Mouse (Mus musculus): ENCODE results near the gene Srsf3. TPM values are rescaled to one million over a fixed set of nuclear protein-coding genes. Genes with fewer than 3 reads are reported as not detected.
A peak's percentile ranks its signal among the peaks of the same experiment; 100 is the strongest.

Gene Srsf3
- total and polyA plus RNA-seq, 3 experiments, result 171 to 687 (median 380) TPM

GRCm38 (mm10) chr17:29044925-29045319 lies 12.5 kb downstream of the Srsf3 start:
- Histone ChIP-seq H3K4me3 (replicated peaks in 1 of 3; ENCODE audit: low read depth in 2 of 3, low read length in 2 of 3, poor library complexity in 1 of 3) (no peak overlapping the region), H3K4me2 (ENCODE audit: insufficient read depth, low read depth, poor library complexity, severe bottlenecking) (no peak overlapping the region), H3K27me3 (replicated peaks) (no peaks in the 10 kb centered on the region), H3K36me3 (replicated peaks in 1 of 2; ENCODE audit: control insufficient read depth in 1 of 2, insufficient read depth in 1 of 2, low read length in 1 of 2) (peaks cover 65 to 79% of the 10 kb centered on the region in 2 experiments), H3K9ac (ENCODE audit: insufficient read depth, low read depth) (no peak overlapping the region), H3K79me2 (replicated peaks; ENCODE audit: control insufficient read depth, extremely low read depth, insufficient read depth, poor library complexity, severe bottlenecking) (peaks cover 21% of the 10 kb centered on the region), H3K9me3 (replicated peaks; ENCODE audit: low read length) (no peaks in the 10 kb centered on the region), H3K27ac (ENCODE audit: insufficient read depth, low read depth) (no peak overlapping the region), H3K4me1 (ENCODE audit: control insufficient read depth in 1 of 2, insufficient read depth in 2 of 2) (peaks cover 0 to 9% of the 10 kb centered on the region in 2 experiments; a peak in 3 of 4 replicates)
- no peak for DNase-seq (ENCODE audit: extremely low read depth)
- dilution Hi-C loops (cut with MboI; ENCODE audit: extremely low pct_ligation_motif_present, extremely low pct_unique_long_range_greater_than_20kb, low sequenced_read_pairs), result no loop called here
- TF ChIP-seq CTCF (conservative IDR thresholded peaks at IDR 0.05 in 1 of 2, IDR thresholded peaks at IDR 0.05 in 1 of 2; ENCODE audit: low read depth in 2 of 2, low read length in 2 of 2) (peak; percentile 76 to 92), RAD21 (IDR thresholded peaks at IDR 0.05; ENCODE audit: low read depth, low read length) (peak; percentile 71; the same call in 1 of the 2 replicates), E2F4 (IDR thresholded peaks at IDR 0.05; ENCODE audit: insufficient replicate concordance, low read depth, low read length) (no peak), POLR2AphosphoS2 (IDR thresholded peaks at IDR 0.05; ENCODE audit: low read depth, low read length) (peak; percentile 90; the same call in 1 of the 2 replicates), SIN3A (IDR thresholded peaks at IDR 0.05; ENCODE audit: low read length) (no peak), JUND (conservative IDR thresholded peaks at IDR 0.05; ENCODE audit: low read depth, low read length) (no peak), HCFC1 (IDR thresholded peaks at IDR 0.05; ENCODE audit: low read depth, low read length) (no peak), NELFE (IDR thresholded peaks at IDR 0.05; ENCODE audit: low read depth, low read length) (no peak), SMC3 (IDR thresholded peaks at IDR 0.05; ENCODE audit: low read depth, low read length) (peak; percentile 67), ZMIZ1 (IDR thresholded peaks at IDR 0.05; ENCODE audit: low read depth, low read length) (peak; percentile 22; the same call in 1 of the 2 replicates)
- in situ Hi-C loops (cut with MboI; ENCODE audit: low pct_ligation_motif_present, low pct_unique_long_range_greater_than_20kb, low sequenced_read_pairs), result loop anchor here (5.0 kb wide), 3 partner anchors 47 to 202 kb away; partner anchors contain the start of gene Cdkn1a

GRCm38 (mm10) chr17:29045741-29046530 lies 13.5 kb downstream of the Srsf3 start:
- DNase-seq (ENCODE audit: extremely low read depth), result no peak
- Histone ChIP-seq H3K4me1 (ENCODE audit: control insufficient read depth in 1 of 2, insufficient read depth in 2 of 2) (peaks cover 0 to 9% of the 10 kb centered on the region in 2 experiments; a peak in 2 of 4 replicates), H3K79me2 (replicated peaks; ENCODE audit: control insufficient read depth, extremely low read depth, insufficient read depth, poor library complexity, severe bottlenecking) (peaks cover 12% of the 10 kb centered on the region; the same call in 1 of the 2 replicates), H3K4me3 (replicated peaks in 1 of 3; ENCODE audit: low read depth in 2 of 3, low read length in 2 of 3, poor library complexity in 1 of 3) (no peak overlapping the region), H3K27ac (ENCODE audit: insufficient read depth, low read depth) (0 out of 2 replicates have a peak overlapping the region, but pooled peaks have one; percentile 31), H3K9ac (ENCODE audit: insufficient read depth, low read depth) (no peak overlapping the region), H3K4me2 (ENCODE audit: insufficient read depth, low read depth, poor library complexity, severe bottlenecking) (no peak overlapping the region), H3K36me3 (replicated peaks in 1 of 2; ENCODE audit: control insufficient read depth in 1 of 2, insufficient read depth in 1 of 2, low read length in 1 of 2) (peaks cover 56 to 80% of the 10 kb centered on the region in 2 experiments), H3K9me3 (replicated peaks; ENCODE audit: low read length) (no peaks in the 10 kb centered on the region), H3K27me3 (replicated peaks) (no peaks in the 10 kb centered on the region)
- in situ Hi-C loops (cut with MboI; ENCODE audit: low pct_ligation_motif_present, low pct_unique_long_range_greater_than_20kb, low sequenced_read_pairs) (loop anchor here (5.0 kb wide), 3 partner anchors 46 to 201 kb away; partner anchors contain the start of gene Cdkn1a), dilution Hi-C loops (cut with MboI; ENCODE audit: extremely low pct_ligation_motif_present, extremely low pct_unique_long_range_greater_than_20kb, low sequenced_read_pairs) (no loop called here)
- TF ChIP-seq ZKSCAN1 (IDR thresholded peaks at IDR 0.05; ENCODE audit: borderline replicate concordance, low read depth, low read length) (no peak), POLR2AphosphoS2 (IDR thresholded peaks at IDR 0.05; ENCODE audit: low read depth, low read length) (peak; percentile 75; the same call in 1 of the 2 replicates), POLR2A (IDR thresholded peaks at IDR 0.05; ENCODE audit: low read depth, low read length) (peak; percentile 64; the same call in 1 of the 2 replicates), ZNF384 (IDR thresholded peaks at IDR 0.05; ENCODE audit: low read depth, low read length) (no peak)
